Mouse (Mus musculus) left cerebral cortex, postnatal 25 days (tissue): ENCODE data around the gene Tigit. TPM values are rescaled to one million over a fixed set of nuclear protein-coding genes. Genes with fewer than 3 reads are reported as not detected.

ENCODE experiments used
- DNase-seq, 2 experiments: peaks; one replicate each; pipeline ENCODE4 v3.0.0; 2022; ENCODE audit warnings: low spot score in 2 of 2, mixed read lengths in 1 of 2
- intact Hi-C: fragments of 180-260 bp; cut with DNase I; formaldehyde crosslinking; loops from one replicate; pipeline ENCODE4 v1.15.1; 2025
- microRNA-seq, 2 experiments: library from miRNA; unstranded; fragments of <30 nt; microRNA quantifications; one replicate each; pipeline ENCODE4 v1.2.0; 2022
- total RNA-seq, 2 experiments: library from RNA; stranded (reverse); gene quantifications; 2 replicates each; pipeline ENCODE4 v1.2.3; 2021

Gene Tigit
- total RNA-seq, 2 experiments from 2014 or later, result not detected

DNA sequence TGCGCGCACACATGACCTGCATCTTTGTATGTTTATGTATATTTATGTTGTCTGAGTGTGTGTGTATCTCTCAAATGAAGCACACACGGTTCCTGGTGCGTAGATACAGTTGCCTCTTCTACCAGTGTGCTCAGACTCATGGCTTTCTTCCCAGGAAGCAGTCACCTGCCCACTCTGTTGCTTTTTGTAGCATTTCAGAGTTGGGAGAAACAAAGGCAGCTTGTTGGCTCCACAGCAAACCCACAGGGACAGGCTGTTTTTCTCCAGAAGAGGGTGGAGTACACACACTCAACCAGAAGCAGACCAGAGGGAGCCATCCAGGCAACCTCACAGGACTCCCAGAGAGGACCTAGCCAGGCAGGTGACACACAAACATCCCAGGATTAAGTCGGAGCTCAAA lies 38.0 kb downstream of the Tigit start:
- peak; percentile 42 to 88 for DNase-seq
- intact Hi-C loops, result loop anchor here (5.0 to 10.0 kb wide), 2 partner anchors 71 to 179 kb away; no protein-coding TSS in a partner anchor

DNA sequence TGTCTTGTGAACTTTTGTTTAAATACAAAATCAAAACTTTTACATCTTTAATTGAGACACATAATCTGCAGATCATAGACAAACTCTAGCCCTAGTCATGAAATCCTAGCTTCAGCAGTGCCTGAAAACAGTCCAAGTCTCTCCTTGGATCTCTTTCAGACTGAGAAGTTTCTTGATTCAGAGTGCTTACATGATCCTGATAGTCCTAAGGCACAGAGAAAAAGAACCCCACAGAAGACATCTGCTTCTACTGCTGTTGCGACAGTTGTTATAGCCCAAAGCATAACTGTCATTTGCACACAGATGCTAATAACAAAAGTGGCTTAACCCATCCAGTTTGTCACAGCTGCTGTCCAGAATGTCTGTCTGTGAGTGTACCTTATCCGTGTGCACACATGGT lies 38.7 kb downstream of the Tigit start:
- no peak for DNase-seq
- intact Hi-C loops, result loop anchor here (5.0 to 10.0 kb wide), 2 partner anchors 72 to 180 kb away; no protein-coding TSS in a partner anchor

DNA sequence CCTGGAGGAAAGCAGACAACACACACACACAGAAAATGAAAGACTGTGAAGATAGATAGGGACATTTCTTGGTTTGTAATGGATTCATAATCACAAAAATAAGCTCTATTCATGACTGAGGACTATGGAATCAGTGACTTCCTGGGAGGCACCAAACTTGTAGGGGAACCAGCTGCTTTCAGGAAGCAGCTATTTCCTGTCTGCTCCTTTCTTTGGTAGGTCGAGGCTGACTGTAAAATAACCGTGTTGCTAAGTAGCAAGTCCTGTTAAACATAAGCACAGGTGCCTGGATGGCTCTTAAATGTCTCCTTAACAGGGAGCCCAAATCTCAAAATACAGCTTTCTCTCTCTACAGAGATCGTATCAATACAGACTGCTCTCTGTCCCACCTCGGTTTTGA lies 39.1 kb downstream of the Tigit start:
- intact Hi-C loops, result loop anchor here (5.0 to 10.0 kb wide), 2 partner anchors 72 to 180 kb away; no protein-coding TSS in a partner anchor
- no peak for DNase-seq

DNA sequence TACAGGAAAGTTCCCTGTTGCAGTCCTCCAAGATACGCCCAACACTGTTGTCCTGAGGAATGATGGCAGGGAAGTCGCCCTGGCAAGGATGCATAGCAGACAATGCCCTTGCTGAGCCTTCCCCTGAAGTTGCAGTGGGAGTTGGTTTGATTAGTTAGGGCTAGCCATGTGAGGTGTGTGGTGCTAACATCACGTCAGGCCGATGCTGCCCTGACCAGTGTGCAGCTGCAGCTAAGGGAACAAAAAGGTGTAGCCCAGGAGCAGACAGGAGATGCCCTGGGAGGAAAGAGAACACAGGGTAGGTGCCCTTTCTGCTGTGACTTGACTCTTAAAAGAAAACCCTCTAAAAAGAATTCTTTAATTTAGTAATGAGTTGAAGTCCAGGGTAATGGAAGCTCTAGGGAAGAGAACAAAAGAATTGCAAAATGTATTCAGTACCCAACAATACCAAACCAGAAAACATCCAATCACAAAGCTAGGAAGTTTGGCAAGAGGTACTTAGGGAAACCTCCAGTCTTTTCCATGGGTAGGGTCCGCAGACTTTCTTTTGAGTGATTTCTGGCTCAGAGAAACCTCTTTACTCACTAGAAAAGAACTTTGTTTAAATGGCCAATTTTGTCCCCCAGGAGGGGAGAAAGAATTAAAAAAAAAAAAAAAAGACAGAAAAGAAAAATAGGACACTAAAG lies 40.5 kb downstream of the Tigit start:
- no peak for DNase-seq
- intact Hi-C loops, result loop anchor here (10.0 kb wide), 1 partner anchor 181 kb away; no protein-coding TSS in a partner anchor

DNA sequence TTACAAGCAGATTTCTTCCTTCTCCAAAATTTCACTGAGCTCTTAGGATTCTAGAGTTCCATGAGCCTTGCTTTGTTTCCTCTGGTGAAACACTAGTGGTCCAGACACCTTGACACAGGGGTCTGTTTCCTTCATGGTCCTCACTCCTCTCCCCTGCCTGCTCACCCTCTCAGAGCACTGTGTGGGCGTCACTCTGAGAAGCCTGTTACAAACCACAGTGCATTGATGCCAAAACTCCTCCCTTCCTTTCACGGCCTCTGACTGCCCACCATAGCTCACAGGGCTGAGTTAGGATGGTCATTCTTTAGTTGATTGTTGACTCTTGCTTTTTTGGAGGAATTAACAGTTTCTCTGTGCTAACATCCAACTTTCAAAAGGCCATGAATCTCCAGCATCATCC lies 43.6 kb downstream of the Tigit start:
- intact Hi-C loops, result loop anchor here (10.0 kb wide), 1 partner anchor 184 kb away; no protein-coding TSS in a partner anchor
- DNase-seq, result no peak

DNA sequence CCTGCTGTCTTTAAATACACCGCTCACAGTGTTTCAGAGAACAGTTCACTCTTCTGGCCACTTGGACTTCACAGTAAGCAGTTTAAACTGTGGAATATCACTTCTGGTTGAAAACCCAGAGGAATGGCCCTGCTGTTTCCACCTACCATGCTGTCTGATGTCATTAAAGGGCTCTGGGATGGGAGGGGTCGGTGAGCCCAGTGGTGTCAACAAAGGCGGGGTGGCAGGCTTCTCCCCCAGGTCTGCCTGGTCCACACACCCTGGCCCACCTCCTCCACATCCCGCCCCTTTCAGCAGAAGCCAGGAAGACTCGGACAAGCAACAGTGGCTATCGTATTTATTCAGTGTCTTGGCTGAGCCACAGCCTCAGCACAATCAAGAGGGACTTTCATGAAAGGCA lies 44.7 kb downstream of the Tigit start:
- no peak for DNase-seq
- intact Hi-C loops, result no loop called here

DNA sequence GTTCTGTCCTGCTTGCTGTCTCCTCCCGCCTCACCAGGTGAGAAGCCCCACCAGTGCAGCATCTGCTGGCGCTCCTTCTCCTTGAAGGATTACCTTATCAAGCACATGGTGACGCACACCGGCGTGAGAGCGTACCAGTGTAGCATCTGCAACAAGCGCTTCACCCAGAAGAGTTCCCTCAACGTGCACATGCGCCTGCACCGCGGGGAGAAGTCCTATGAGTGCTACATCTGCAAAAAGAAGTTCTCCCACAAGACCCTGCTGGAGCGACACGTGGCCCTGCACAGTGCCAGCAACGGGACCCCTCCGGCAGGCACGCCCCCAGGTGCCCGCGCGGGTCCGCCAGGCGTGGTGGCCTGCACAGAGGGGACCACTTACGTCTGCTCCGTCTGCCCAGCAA lies 45.7 kb downstream of the Tigit start:
- intact Hi-C loops, result no loop called here
- DNase-seq, result no peak

DNA sequence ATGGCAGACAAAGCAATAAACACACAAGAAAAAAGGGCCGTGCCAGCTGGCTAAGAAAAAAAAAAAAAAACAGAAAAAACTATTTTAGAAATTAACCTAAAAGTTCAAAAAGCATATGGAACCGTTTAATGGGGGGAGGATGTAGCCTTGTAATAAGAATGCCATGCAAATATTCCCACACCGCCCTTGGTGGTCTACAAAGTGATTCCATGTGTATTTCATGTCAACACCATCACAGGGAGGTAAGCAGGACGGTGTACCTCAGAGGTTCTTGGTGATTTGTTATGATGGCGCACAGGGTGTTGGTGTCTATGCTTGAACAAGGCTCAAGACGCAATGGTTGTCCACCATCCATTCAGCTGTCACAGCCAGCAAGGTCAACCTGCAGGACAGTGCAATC lies 46.6 kb downstream of the Tigit start:
- no peak for DNase-seq
- intact Hi-C loops, result no loop called here

DNA sequence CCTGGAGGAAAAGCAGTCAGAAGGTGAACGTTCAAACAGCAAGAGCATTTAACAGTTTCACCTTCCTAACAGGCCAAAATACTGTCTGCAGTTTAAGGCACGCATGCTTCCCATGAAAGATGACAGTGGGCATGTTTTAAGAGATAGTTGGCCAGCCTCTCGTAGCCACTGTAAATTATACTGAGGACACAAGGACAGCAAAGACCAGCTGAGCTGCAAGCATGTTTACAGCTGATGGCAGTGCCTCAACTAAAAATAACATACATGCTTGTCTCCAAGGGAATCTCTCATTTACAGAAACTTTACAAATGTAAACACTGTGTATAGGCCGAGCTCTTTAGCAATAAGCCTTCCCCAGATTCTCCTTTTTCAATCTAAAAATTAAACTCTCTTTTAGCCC lies 47.6 kb downstream of the Tigit start:
- intact Hi-C loops, result no loop called here
- DNase-seq, result no peak

DNA sequence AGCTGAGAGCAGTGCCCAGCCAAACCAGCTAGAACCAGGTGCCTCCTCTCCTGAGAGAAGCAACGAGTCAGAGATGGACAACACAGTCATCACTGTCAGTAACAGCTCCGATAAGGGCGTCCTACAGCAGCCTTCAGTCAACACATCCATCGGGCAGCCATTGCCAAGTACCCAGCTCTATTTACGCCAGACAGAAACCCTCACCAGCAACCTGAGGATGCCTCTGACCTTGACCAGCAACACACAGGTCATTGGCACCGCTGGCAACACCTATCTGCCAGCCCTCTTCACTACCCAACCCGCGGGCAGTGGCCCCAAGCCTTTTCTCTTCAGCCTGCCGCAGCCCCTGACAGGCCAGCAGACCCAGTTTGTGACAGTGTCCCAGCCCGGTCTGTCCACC lies 53.6 kb downstream of the Tigit start:
- intact Hi-C loops, result no loop called here

DNA sequence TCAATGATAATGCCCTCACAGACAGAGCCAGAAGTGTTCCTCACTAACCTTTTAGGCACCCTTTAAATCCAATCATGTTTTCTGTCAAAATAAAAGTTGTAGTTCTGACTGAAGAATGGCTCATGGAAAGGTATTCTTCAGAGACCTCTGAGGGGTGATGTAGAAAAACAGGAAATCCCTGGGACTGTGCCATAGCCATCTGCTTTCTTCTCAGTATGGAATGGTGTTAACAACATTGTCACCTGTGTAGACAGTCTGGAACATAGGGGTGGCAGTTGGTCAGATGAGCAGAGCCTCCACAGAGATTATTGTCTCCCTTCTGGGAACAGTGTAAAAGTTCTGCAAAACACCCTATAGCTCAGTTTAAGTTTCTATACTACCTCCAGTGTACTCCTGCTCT lies 55.9 kb downstream of the Tigit start:
- intact Hi-C loops, result no loop called here

More for the DNA sequence above, 53.6 kb downstream of the Tigit start:
- no peak for DNase-seq

DNA sequence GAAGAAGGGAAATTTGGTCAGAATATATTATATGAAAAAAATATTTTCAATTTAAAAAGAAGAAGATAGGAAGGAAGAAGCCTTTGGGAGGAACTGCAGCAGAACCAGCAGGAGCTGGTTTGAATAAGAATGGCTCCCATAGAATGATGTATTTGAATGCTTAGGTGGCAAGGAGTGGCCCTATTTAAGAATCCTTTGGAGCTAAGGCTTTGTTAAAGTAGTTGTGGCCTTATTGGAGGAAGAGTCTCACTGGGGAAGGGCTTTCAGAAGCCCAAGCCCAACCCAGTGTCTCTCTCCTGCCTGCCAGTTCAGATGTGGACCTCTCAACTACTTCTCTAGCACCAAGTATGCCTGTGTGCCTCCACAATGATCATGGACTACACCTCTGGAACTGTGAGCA lies 56.9 kb downstream of the Tigit start:
- intact Hi-C loops, result no loop called here
- no peak for DNase-seq

More for the DNA sequence above, 55.9 kb downstream of the Tigit start:
- DNase-seq, result no peak

DNA sequence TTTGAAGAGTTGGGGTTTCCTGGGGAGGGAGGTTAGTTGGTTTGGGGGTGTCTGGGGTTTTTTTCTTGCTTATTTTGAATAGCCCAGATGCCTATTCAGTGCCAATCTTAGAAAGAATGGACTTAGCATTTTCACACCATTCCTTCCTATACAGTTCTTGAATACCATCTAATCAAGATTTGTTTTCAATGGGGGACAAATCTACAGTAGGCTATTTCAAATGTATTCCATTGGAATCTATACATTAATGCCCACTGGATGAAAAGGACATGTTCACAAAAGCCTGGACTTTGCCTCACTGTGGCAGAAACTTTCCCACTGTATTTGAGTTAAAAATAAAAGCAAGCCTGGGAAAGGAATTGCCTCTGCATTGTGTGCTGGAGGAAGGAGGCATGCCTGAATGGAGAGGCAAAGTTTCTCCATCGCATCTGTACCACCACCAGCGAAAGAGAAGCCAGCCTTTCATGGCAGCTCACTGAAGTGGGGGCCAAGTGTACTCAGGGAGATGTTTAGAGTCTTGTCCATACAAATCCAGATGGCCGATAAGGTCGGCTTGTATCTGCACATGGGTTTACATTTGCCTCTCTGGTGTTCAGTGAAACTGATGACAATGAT lies 59.4 kb downstream of the Tigit start:
- intact Hi-C loops, result no loop called here
- no peak for DNase-seq

DNA sequence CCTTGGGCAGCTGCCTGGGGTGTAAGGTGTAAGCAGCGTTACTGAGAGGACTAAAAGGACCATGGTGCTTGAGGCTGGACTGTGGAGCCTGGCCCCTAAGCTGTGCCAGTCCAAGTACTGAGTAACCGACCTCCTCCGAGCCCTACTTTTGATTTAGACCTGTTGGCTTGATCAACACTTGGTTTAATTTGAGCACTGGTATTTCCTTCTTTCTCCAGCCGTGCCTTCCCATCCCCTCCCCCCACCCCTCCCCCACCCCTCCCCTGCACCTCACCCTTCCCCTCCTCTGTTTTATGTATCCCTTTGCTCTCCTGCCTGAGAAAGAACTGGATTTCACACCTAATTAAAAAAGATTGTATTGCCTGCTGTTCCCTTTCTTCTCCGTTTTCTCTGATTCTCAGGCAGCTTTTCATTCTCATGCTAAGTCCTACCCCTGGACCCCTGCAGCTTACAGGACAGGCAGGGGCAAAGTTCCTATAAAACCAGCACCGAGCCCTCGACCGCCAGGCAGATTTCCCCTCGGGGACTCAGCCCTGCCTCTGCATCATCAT lies 60.3 kb downstream of the Tigit start:
- intact Hi-C loops, result no loop called here

DNA sequence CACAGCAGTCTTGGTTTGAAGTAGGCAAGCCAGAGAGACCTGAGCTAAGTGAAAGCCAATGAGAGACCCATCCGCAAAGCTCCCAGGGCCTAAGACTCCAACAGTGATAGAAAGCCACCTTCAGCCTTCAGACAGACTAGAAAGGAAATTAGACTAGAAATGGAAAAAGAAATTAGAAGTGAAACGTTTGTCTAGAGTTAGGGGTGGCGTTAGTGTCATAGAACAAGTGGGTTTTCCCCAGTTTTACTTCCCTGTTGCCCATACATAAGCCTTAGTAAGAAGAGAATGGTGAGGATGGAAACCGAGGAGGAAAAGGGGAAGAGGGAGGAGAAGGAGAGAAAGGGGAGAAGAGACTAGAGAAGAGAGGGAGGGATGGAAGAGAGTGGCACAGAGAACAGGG lies 61.4 kb downstream of the Tigit start:
- intact Hi-C loops, result no loop called here

More for the DNA sequence above, 60.3 kb downstream of the Tigit start:
- no peak for DNase-seq

DNA sequence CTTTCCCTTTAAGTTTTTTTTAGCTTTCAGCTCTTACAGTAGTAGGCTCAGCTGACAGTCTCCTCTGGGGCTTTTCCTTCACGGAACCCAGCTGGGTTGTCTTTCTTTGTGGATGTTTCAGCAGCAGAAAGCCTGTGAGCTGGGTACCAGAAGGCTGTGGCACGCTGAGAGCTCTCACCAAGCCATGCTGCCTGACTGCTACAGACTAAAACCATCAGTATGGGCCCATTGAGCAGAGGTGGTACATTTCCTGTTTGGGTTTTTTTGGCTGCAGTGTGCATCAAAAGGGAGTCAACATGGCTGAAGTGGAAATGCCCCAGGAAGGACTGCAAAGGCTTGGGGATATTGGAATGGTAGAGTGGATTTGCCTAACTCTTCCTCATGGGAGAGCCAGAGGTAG lies 64.2 kb downstream of the Tigit start:
- intact Hi-C loops, result loop anchor here (10.0 kb wide), 1 partner anchor 1425 kb away; no protein-coding TSS in a partner anchor
- DNase-seq, result no peak

More for the DNA sequence above, 61.4 kb downstream of the Tigit start:
- no peak for DNase-seq

Small RNA genes within 50 kb of the gene (microRNA-seq; reads per million reads assigned to microRNA genes)
- gene Mir568, result 0 reads per million in 2 experiments

Other genes with a start within 250 kb of the Tigit start
- gene Drd3, start 89.9 kb upstream of the Tigit start, total RNA-seq, result 1 to 10 TPM in 1 of 2 experiments, not detected in 1; 3.2 TPM
- 1 to 10 TPM; 3.8 to 5.6 TPM for gene Ccdc191, start 225.7 kb upstream of the Tigit start, total RNA-seq